Mouse (Mus musculus) urinary bladder, postnatal 25 days (tissue): ENCODE measurements around the gene Acrv1.
"Not testable (repeated sequence)": the region's sequence is repeated elsewhere in the genome, so short reads cannot be mapped to it uniquely, and the experiment has no call there.

Source experiments
- DNase-seq: peaks from one replicate; pipeline ENCODE4 v3.0.0; 2022; ENCODE audit warnings: low spot score

The Acrv1 gene

DNA sequence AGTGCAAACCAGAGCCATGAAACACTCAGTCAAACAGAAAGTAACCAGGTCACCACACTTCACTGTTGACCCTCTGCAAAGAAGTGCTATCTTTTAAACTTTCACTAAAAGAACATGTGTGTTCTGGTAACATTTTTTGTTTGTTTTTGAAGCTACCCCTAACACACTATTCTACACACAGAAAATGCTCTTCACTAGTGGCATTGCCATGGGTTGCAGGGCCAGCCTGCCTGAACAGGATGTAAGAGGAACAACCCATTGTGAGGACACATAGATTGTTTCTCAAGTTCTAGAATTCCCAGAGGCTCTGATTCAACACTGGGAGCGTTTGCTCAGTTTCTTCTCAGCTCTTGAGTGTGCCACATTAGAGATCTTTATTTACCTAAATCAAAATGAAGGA lies at the start of gene Acrv1:
Acrv1 (plus strand) TSS at position 301 of the 400 bp plus-strand sequence.
- no peak for DNase-seq

- not testable (repeated sequence) for DNase-seq
Observed at GRCm38 (mm10) chr9:36643276-36643675, 49.7 kb upstream of the Acrv1 start, which contains the start of gene A630095E13Rik. Gene A630095E13Rik, minus strand, starts transcription at chr9:36643376.

DNA sequence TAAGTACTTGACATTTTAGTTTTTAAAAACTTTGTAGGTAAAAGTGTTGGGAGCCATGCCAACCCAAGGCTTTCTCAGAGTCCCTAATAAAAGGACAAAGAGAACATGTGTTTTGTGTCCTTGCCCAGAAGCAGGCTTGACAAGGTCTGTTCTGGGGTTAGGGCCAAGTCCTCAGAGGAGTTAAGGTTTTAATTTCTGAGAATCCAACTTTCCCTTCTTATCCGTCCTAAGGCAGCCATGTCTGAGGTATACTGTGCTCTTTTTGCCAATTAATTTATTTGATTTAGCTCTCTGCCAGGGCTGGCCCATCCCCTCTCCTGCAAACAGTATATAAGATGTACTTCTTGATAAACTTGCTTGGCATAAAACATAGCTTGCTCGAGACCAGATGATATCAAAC lies 11.6 kb upstream of the Acrv1 start:
- DNase-seq: no peak

- no peak for DNase-seq
Observed at GRCm38 (mm10) chr9:36687329-36687728, 5.7 kb upstream of the Acrv1 start.

DNA sequence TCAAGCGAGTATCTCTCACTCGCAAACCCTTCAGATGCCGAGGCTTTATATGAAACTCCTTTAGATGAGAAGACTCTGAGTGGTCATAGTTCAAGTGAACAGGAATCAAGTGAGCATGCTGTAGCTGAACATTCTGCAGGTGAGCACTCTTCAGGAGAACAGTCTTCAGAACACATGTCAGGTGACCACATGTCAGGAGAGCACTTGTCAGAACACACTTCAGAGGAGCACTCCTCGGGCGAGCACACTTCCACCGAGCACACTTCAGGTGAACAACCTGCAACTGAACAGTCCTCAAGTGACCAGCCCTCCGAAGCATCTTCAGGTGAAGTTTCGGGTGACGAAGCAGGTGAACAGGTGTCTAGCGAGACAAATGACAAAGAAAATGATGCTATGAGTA lies 1.3 kb downstream of the Acrv1 start:
- DNase-seq: no peak

- DNase-seq: no peak
Observed at GRCm38 (mm10) chr9:36705923-36706322, 12.9 kb downstream of the Acrv1 start.

GRCm38 (mm10) chr9:36707304-36707703 lies 14.3 kb downstream of the Acrv1 start:
- DNase-seq: no peak

GRCm38 (mm10) chr9:36716624-36717023 lies 23.6 kb downstream of the Acrv1 start:
- no peak for DNase-seq

DNA sequence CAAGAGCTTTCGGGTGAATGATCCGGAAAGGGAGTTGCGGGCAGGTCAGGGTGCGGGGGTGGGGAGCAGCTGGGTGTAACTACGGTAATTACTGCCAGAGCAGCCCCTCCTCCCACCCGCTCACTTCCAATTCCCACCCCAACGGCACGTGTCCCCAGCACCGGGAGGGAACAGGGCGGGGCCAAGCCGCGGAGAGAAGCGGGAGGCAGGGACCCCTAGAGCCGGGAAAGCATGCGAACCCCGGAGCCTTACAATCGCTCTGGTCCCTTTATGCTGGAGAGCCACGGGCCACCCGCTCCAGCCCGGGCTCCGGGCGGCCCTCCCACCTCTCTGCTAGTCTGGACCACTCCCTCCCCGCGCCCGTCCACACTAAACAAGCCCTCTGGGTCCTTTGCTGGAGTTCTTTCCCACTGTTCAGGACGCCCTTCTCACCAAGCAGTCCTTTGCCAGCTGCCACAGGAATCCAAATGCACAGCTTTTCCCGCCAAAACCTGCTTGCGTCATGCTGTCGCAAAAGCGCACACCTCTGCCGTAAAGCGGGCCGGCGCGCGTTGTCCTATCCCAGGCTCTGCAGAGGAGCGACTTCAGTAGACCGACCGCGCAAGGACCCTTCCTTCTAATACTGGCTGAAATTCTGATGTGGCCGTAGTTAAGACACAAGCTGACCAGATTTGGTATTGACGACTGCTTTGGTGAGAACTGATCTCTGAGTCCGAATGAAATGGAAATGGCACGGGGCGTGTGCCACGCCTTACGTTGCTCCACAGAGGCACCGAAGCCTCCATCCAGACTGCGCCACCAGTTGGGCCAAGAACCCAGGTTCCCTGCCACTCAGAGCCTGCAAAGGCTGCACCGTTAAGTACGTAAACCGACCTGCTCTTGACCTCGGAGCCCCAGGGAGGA lies 33.4 kb downstream of the Acrv1 start:
- peak; percentile 92 for DNase-seq

GRCm38 (mm10) chr9:36727034-36727755 lies 34.2 kb downstream of the Acrv1 start, which contains the start of gene Chek1:
Gene Chek1, minus strand, starts transcription at chr9:36727065.
- DNase-seq: no peak
